Mouse (Mus musculus) MEL (cell line): Measurements from ENCODE around the gene Rilpl1.

Experiments
- BHLHE40 ChIP-seq: IDR thresholded peaks from 2 replicates; pipeline ENCODE4 v1.6.1; 2012; ENCODE audit warnings: low read depth, mild to moderate bottlenecking, inconsistent platforms, low read length, improper control_type of control experiment, borderline replicate concordance
- CHD2 ChIP-seq: IDR thresholded peaks from 2 replicates; pipeline ENCODE4 v1.6.1; 2011; ENCODE audit warnings: low read length, improper control_type of control experiment
- CTCF ChIP-seq, 3 experiments: IDR thresholded peaks in 2 of 3; conservative IDR thresholded peaks in 1 of 3; 2 replicates each; pipeline ENCODE4 v1.5.1; 2011 to 2012; ENCODE audit warnings: low read length in 3 of 3, low read depth in 2 of 3, mild to moderate bottlenecking in 2 of 3, improper control_type of control experiment in 1 of 3, inconsistent platforms in 1 of 3, mixed read lengths in 1 of 3, moderate library complexity in 1 of 3; ENCODE audit not compliant: control insufficient read depth in 1 of 3, insufficient read depth in 1 of 3, poor library complexity in 1 of 3, severe bottlenecking in 1 of 3
- ETS1 ChIP-seq: IDR thresholded peaks from 2 replicates; pipeline ENCODE4 v1.6.1; 2012; ENCODE audit warnings: low read depth, mild to moderate bottlenecking, inconsistent platforms, low read length, improper control_type of control experiment, moderate library complexity
- GATA1 ChIP-seq: IDR thresholded peaks from 2 replicates; pipeline ENCODE4 v1.6.1; 2011; ENCODE audit warnings: low read depth, low read length, improper control_type of control experiment
- KAT2A ChIP-seq: conservative IDR thresholded peaks from 2 replicates; pipeline ENCODE4 v1.6.1; 2012; ENCODE audit warnings: low read depth, low read length, improper control_type of control experiment, inconsistent platforms
- MAX ChIP-seq: IDR thresholded peaks from 2 replicates; pipeline ENCODE4 v1.6.1; 2011; ENCODE audit warnings: low read length, improper control_type of control experiment
- POLR2A ChIP-seq, 2 experiments: IDR thresholded peaks; 2 replicates each; pipeline ENCODE4 v1.6.1; 2011 to 2012; ENCODE audit warnings: low read length in 2 of 2, mild to moderate bottlenecking in 2 of 2, control low read depth in 1 of 2, improper control_type of control experiment in 1 of 2, low read depth in 1 of 2, moderate library complexity in 1 of 2; ENCODE audit not compliant: control insufficient read depth in 1 of 2, insufficient read depth in 1 of 2, poor library complexity in 1 of 2
- POLR2AphosphoS2 ChIP-seq: IDR thresholded peaks from 2 replicates; pipeline ENCODE4 v1.6.1; 2011; ENCODE audit warnings: low read length, improper control_type of control experiment
- USF1 ChIP-seq: IDR thresholded peaks from 2 replicates; pipeline ENCODE4 v1.6.1; 2014; ENCODE audit warnings: low read depth, mild to moderate bottlenecking, inconsistent platforms, low read length, improper control_type of control experiment, moderate library complexity

DNA sequence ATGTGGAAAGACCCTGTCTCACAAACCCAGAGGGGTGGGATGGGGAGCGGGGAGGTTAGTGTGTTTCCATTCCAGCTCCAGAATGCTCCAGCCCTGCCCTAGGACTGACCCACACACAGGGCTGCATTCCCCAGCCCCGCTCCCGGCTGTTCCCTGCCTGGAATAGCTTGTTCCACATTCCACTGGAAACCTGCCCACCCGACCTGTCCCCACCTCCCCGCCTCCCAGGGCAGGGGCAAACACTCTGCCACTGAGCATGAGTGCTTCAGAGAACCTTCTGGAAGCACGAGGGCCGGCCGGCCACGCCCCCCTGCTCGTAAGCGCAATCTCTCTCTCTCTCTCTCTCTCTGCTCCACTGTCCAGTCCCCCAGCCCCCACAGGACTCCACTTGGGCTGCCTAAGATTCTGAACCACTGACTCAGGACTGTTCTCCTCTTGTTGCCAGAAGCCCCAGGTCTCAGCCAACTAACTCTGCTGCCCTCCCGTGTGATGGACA, 21.4 kb downstream of the Rilpl1 start:
- no peak for TF ChIP-seq GATA1
- no peak for TF ChIP-seq MAX
- no peak for TF ChIP-seq ETS1
- TF ChIP-seq CTCF (IDR thresholded peaks at IDR 0.05 in 2 of 3, conservative IDR thresholded peaks at IDR 0.05 in 1 of 3; ENCODE audit: control insufficient read depth in 1 of 3, insufficient read depth in 1 of 3, low read depth in 2 of 3, low read length in 3 of 3, poor library complexity in 1 of 3, severe bottlenecking in 1 of 3) = no peak
- TF ChIP-seq USF1 = no peak
- no peak for TF ChIP-seq CHD2
- TF ChIP-seq POLR2A (IDR thresholded peaks at IDR 0.05; ENCODE audit: control insufficient read depth in 1 of 2, insufficient read depth in 1 of 2, low read depth in 1 of 2, low read length in 2 of 2, poor library complexity in 1 of 2) = no peak
- no peak for TF ChIP-seq BHLHE40
- no peak for TF ChIP-seq KAT2A
- no peak for TF ChIP-seq POLR2AphosphoS2
